Mouse (Mus musculus): ENCODE data around the gene Gmds. TPM values are rescaled to one million over a fixed set of nuclear protein-coding genes. Genes with fewer than 3 reads are reported as not detected.

Gmds gene
- total and polyA plus RNA-seq, 2 experiments from 2014 or later, result 18.6 to 35.1 TPM

- 88% methylated on average over 6 of the region's 6 CpGs for WGBS
- Histone ChIP-seq H3K9ac (no peak overlapping the region), H3K4me3 (ENCODE audit: low read depth, low read length) (no peak overlapping the region), H3K4me1 (ENCODE audit: insufficient read depth) (0 out of 2 replicates have a peak, but pooled peaks cover 3% of the 10 kb centered on the region), H3K36me3 (ENCODE audit: insufficient read depth) (no peaks in the 10 kb centered on the region), H3K4me2 (ENCODE audit: low read depth) (no peak overlapping the region), H3K27me3 (ENCODE audit: insufficient read depth, low read length) (no peaks in the 10 kb centered on the region), H3K27ac (ENCODE audit: low read depth, low read length) (no peak overlapping the region), H3K9me3 (ENCODE audit: low read length) (no peaks in the 10 kb centered on the region)
- no peak for DNase-seq
- ATAC-seq, result no peak
- no peak for TF ChIP-seq CTCF (IDR thresholded peaks at IDR 0.05; ENCODE audit: low read depth)
Measured at GRCm38 (mm10) chr13:32034799-32035448, 303.6 kb downstream of the Gmds start.

GRCm38 (mm10) chr13:32034139-32034538 is 304.4 kb downstream of the Gmds start:
- WGBS, result 54% methylated on average over 8 of the region's 8 CpGs
- H3K9me3 ChIP-seq (ENCODE audit: low read length), result no peaks in the 10 kb centered on the region
- TF ChIP-seq CTCF (IDR thresholded peaks at IDR 0.05; ENCODE audit: low read depth), result no peak
- H3K27me3 ChIP-seq (ENCODE audit: insufficient read depth, low read length), result no peaks in the 10 kb centered on the region
- H3K36me3 ChIP-seq (ENCODE audit: insufficient read depth), result no peaks in the 10 kb centered on the region
- DNase-seq (no peak), ATAC-seq (no peak)
- no peak overlapping the region for H3K9ac ChIP-seq
- H3K4me3 ChIP-seq (ENCODE audit: low read depth, low read length), result no peak overlapping the region
- 0 out of 2 replicates have a peak, but pooled peaks cover 3% of the 10 kb centered on the region for H3K4me1 ChIP-seq (ENCODE audit: insufficient read depth)
- no peak overlapping the region for H3K4me2 ChIP-seq (ENCODE audit: low read depth)
- H3K27ac ChIP-seq (ENCODE audit: low read depth, low read length), result no peak overlapping the region

GRCm38 (mm10) chr13:32026226-32026975 is 312.1 kb downstream of the Gmds start:
- WGBS, result 88% methylated on average over 6 of the region's 6 CpGs

GRCm38 (mm10) chr13:32024822-32025221 is 313.7 kb downstream of the Gmds start:
- no peak overlapping the region for H3K9ac ChIP-seq
- H3K27ac ChIP-seq (ENCODE audit: low read depth, low read length), result no peak overlapping the region
- DNase-seq, result no peak
- H3K27me3 ChIP-seq (ENCODE audit: insufficient read depth, low read length), result no peaks in the 10 kb centered on the region
- no peak overlapping the region for H3K4me3 ChIP-seq (ENCODE audit: low read depth, low read length)
- H3K4me1 ChIP-seq (ENCODE audit: insufficient read depth), result peaks cover 3% of the 10 kb centered on the region; the same call in 1 of the 2 replicates
- ATAC-seq, result no peak
- H3K36me3 ChIP-seq (ENCODE audit: insufficient read depth), result no peaks in the 10 kb centered on the region
- no peak for TF ChIP-seq CTCF (IDR thresholded peaks at IDR 0.05; ENCODE audit: low read depth)
- no peak overlapping the region for H3K4me2 ChIP-seq (ENCODE audit: low read depth)
- no peaks in the 10 kb centered on the region for H3K9me3 ChIP-seq (ENCODE audit: low read length)

More at GRCm38 (mm10) chr13:32026226-32026975, 312.1 kb downstream of the Gmds start:
- Histone ChIP-seq H3K4me2 (ENCODE audit: low read depth) (no peak overlapping the region), H3K27ac (ENCODE audit: low read depth, low read length) (no peak overlapping the region), H3K4me3 (ENCODE audit: low read depth, low read length) (no peak overlapping the region), H3K36me3 (ENCODE audit: insufficient read depth) (no peaks in the 10 kb centered on the region), H3K27me3 (ENCODE audit: insufficient read depth, low read length) (no peaks in the 10 kb centered on the region), H3K9me3 (ENCODE audit: low read length) (no peaks in the 10 kb centered on the region), H3K4me1 (ENCODE audit: insufficient read depth) (no peaks in the 10 kb centered on the region), H3K9ac (no peak overlapping the region)
- no peak for DNase-seq
- no peak for ATAC-seq
- no peak for TF ChIP-seq CTCF (IDR thresholded peaks at IDR 0.05; ENCODE audit: low read depth)

GRCm38 (mm10) chr13:32020455-32021249 is 317.9 kb downstream of the Gmds start:
- peaks cover 9% of the 10 kb centered on the region; the same call in 1 of the 2 replicates for H3K4me1 ChIP-seq (ENCODE audit: insufficient read depth)
- H3K36me3 ChIP-seq (ENCODE audit: insufficient read depth), result no peaks in the 10 kb centered on the region
- H3K27me3 ChIP-seq (ENCODE audit: insufficient read depth, low read length), result no peaks in the 10 kb centered on the region
- no peak for TF ChIP-seq CTCF (IDR thresholded peaks at IDR 0.05; ENCODE audit: low read depth)
- WGBS, result 19% methylated on average over 6 of the region's 6 CpGs
- H3K4me3 ChIP-seq (ENCODE audit: low read depth, low read length), result no peak overlapping the region
- no peak overlapping the region for H3K9ac ChIP-seq
- no peak for DNase-seq
- ATAC-seq, result peak; percentile 84
- H3K9me3 ChIP-seq (ENCODE audit: low read length), result no peaks in the 10 kb centered on the region
- no peak overlapping the region for H3K4me2 ChIP-seq (ENCODE audit: low read depth)
- H3K27ac ChIP-seq (ENCODE audit: low read depth, low read length), result no peak overlapping the region

GRCm38 (mm10) chr13:32019256-32019620 is 319.3 kb downstream of the Gmds start:
- no peak for ATAC-seq
- Histone ChIP-seq H3K9ac (no peak overlapping the region), H3K9me3 (ENCODE audit: low read length) (no peaks in the 10 kb centered on the region), H3K4me3 (ENCODE audit: low read depth, low read length) (no peak overlapping the region), H3K36me3 (ENCODE audit: insufficient read depth) (no peaks in the 10 kb centered on the region), H3K27me3 (ENCODE audit: insufficient read depth, low read length) (no peaks in the 10 kb centered on the region), H3K27ac (ENCODE audit: low read depth, low read length) (no peak overlapping the region), H3K4me1 (ENCODE audit: insufficient read depth) (peaks cover 9% of the 10 kb centered on the region; the same call in 1 of the 2 replicates), H3K4me2 (ENCODE audit: low read depth) (no peak overlapping the region)
- no peak for DNase-seq
- no peak for TF ChIP-seq CTCF (IDR thresholded peaks at IDR 0.05; ENCODE audit: low read depth)

Data from forebrain, postnatal 0 days (tissue).